Mouse (Mus musculus): ENCODE measurements around the gene Dync1h1. TPM values are rescaled to one million over a fixed set of nuclear protein-coding genes. Genes with fewer than 3 reads are reported as not detected.
A peak's percentile ranks its signal among the peaks of the same experiment; 100 is the strongest.

The Dync1h1 gene
- total RNA-seq (2014; fragmentation: Nextera tagmentation) (74.1 and 185 TPM in 2 replicates), total RNA-seq (2017) (56.6 and 70.5 TPM in 2 replicates)

DNA sequence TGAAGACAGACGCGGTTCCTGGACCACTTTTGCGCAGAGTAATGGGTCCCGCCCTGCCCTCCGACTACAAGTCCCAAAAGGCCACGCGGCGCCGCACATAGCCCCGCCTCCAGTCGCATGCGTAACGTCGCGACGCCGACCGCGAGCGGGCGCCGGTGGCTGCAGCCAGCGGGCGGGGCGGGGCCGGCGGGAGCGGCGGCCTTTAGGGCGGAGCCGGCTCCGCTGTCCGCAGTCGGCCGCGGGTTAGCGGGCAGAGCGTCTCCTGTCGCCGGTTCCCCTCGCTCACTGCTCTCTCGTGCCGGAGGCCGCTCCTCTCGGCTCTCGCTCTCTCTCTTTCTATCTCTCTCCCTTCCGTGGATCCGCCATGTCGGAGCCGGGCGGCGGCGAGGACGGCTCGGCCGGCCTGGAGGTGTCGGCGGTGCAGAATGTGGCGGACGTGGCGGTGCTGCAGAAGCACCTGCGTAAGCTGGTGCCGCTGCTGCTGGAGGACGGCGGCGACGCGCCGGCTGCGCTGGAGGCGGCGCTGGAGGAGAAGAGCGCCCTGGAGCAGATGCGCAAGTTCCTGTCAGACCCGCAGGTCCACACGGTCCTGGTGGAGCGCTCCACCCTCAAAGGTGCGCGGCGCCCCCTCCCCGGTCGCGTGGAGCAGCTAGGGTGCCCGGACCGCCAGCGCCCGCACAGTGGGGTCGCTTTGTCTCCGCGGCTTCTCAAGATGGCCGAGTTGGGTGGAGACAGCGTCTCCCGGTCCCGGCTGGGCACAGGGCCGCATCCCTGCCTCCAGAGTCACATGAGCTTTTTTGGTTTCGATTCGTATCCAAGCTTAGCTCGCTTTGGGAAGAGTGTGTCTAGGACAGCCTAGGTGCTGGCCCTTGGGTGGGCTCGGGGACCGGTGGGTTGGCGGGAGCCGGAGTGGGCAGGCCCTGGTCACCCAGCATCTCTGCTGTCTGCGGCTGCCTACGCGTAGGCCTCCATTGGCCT lies at the start of gene Dync1h1:
Gene Dync1h1 (plus strand): TSS at position 212 of the 978 bp plus-strand sequence.
- peak; percentile 87 for ATAC-seq (replicated peaks; ENCODE audit: low FRiP score, low TSS enrichment, poor library complexity, severe bottlenecking)

DNA sequence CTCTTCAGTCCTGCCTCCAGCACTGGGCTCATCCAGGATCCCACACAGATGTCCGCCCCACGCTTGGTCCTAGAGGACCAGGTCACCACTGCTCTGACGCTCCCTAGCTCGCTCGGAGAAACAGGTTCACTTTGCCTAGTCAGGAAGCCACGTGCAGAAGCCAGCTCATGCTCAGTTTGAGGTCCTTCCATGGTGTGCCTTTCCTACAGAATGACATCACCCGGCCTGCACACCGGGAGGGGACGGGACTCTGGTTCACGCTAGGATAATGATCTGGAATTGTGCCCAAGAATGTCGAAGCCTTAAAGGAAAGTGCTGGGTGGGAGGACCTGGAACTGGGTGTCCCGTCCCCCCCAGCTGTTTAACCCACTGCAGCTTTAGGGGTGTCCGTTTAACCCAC lies 49.1 kb upstream of the Dync1h1 start:
- no peak for ATAC-seq (replicated peaks; ENCODE audit: low FRiP score, low TSS enrichment, poor library complexity, severe bottlenecking)

DNA sequence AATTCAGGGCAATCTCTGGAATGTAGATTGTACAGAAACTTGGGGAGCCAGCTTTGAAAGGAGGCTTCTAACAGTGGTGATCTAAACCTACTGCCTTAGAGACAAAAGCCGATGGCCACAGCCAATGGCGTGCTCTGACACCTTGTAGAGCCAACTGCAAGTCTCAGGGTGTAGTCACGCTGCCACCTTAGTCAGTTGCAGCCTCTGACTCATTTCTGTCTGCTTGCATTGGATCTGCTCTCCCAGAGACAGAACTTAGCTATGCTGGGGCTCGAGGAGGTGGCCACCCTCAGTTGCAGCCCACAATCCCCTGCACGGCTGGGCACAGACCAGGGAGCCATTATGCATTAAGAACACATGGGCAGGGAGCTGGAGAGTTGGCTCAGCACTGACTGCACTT lies 47.9 kb upstream of the Dync1h1 start:
- no peak for ATAC-seq (replicated peaks; ENCODE audit: low FRiP score, low TSS enrichment, poor library complexity, severe bottlenecking)

DNA sequence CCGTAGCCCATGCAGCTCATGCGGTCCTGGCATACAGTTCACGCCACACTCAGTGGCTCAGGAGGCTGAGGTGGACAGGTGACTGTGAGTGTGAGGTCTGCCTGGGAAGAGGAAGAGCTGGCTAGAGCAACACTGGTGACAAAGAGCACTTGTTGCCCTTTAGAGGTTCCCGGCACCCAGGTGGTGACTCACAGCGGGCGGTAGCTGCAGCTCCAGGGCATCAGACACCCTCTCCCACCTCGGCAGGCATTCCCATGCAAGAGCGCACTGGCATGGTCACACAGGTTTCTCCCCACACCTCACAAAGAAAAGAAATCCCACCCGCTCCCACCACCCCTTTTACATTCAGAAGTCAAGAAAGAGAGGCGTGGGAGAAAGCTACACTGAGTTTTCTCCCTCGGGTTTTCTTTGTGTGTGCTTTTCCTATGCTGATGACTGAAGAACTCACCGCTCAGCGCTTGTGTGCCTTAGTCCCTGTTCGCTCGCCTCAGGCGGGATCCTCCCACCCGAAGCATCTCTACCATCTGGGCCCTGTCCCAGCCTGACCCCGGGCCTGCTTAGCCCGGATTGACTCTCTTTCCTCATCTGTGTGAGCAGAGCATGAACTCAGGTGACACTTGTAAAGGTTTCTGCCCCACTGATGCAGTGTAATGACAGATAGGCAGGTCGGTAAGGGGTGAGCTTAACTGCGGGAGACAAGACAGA lies 45.6 kb upstream of the Dync1h1 start:
- no peak for ATAC-seq (replicated peaks; ENCODE audit: low FRiP score, low TSS enrichment, poor library complexity, severe bottlenecking)

DNA sequence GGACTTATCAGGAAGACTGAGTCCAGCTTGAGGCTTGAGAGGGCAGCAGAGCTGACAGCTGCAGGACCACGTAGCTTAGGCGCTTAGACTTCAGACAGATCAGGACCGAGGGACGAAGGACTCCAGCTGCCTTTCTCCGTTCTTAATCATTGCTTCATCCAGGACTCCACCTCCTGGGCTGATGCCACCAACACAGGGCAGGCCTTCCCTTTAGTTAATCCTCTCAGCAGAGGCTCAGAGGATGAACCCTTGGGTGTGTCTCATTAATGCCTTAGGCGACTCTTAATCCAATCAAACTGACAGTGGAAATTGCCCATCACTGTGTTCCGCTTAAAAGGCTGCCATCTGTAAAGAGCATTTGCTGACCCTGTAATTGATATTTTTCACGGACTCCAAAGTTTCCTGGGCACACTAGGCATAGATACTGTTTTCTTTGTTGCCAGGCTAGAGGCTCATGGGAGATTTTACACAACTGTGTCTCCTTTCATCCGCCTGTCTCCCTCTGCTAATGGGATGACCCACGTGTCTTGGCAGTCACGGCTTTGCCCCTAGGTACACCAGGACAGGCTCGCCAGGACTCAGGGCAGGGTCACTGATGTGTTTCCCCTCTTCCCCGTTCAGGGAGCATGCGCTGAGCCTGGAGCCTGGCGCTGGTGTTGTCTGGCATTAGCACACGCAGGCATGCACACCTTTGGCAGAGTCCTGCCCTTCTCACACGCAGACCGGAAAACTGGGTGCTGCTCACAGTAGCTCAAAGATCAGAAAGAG lies 44.2 kb upstream of the Dync1h1 start:
- ATAC-seq (replicated peaks; ENCODE audit: low FRiP score, low TSS enrichment, poor library complexity, severe bottlenecking) = no peak

DNA sequence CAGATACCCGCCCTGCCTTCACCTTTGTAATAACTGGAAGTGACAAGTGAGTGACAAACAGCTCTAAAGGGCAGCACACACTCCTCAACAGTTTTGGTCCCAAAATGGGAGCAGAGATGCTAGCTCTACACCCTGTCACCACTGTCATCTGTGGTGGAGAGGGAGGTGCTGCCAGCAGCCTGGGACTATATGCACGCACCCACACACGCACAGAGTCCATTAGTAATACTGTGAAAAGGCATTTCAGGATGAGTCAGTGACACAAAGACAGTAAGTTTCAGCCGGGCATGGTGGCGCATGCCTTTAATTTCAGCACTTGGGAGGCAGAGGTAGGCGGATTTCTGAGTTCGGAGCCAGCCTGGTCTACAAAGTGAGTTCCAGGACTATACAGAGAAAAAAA lies 43.1 kb upstream of the Dync1h1 start:
- ATAC-seq (replicated peaks; ENCODE audit: low FRiP score, low TSS enrichment, poor library complexity, severe bottlenecking) = no peak

DNA sequence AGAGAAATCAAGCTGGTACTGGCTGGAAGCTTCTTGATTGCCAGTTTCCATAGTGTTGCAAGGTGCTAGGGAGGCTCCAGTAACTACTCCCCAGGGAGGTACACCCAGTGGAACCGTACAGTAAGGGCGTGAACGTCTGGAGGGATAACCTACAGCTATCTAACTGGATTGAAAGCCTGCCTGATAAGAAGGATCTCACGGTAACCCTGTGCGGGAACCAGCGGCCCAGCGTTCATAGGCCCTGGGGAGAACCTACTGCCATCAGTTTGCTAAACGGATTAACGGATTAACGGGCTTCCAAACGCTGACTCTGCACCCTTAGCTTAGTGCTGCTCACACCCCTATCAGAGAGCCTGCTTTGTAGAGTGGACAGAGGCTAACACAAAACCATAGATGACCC lies 37.9 kb upstream of the Dync1h1 start:
- no peak for ATAC-seq (replicated peaks; ENCODE audit: low FRiP score, low TSS enrichment, poor library complexity, severe bottlenecking)

DNA sequence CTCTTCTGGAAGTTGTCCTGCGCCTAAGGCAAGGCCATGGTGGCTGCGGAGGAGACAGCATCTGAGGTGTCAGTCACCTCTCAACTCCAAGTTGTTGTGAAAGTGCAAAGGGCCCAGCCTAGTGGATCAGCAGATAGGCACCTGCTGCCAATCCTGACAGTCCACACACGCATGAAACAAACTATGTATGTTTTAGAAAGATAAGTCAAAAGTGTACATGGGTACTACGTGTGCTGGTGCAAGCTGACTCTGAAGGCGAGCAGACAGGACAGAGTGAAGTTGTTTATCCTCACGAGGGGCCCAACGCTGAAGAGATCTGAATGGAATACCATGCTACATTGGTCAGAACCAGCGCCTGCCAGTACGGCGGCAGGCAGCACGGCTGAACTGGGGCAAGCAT lies 36.4 kb upstream of the Dync1h1 start:
- ATAC-seq (replicated peaks; ENCODE audit: low FRiP score, low TSS enrichment, poor library complexity, severe bottlenecking) = no peak

DNA sequence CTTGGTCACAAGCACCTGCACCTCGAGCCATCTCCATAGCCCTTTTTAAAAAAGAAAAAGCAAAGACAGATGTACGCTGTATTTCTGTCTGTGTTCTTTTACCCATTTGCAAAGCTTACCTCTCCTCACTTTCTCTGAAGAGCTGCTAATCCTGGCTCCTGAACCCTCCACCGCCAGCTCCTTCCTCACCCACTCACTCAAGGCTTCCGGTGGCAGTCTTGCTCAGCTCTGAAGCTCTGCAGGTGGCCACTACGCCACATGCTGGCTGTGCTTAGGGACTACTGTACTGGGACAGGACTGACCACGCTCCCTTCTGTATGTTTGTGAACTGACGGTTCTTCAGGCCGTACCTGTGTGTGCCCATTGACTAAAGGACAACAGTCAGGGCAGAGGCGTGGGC lies 34.9 kb upstream of the Dync1h1 start:
- no peak for ATAC-seq (replicated peaks; ENCODE audit: low FRiP score, low TSS enrichment, poor library complexity, severe bottlenecking)

DNA sequence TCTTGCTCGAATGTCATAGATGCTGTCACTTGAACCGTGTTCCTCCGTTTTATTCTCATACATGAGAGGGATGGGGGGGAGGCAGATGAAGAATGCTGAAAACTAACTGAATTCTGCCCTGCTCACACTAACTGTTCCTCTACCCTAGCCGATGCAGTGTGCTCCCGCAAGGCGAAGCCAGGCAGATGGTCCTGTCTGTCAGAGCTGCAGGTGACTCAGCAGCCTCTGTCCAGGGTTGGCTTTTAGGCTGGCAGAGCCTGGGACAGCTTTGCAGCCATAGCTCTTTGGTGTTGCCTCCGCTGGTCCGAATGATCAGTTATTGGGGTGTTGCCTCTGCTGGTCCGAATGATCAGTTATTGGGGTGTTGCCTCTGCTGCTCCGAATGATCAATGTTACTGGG lies 30.2 kb upstream of the Dync1h1 start:
- ATAC-seq (replicated peaks; ENCODE audit: low FRiP score, low TSS enrichment, poor library complexity, severe bottlenecking) = no peak

DNA sequence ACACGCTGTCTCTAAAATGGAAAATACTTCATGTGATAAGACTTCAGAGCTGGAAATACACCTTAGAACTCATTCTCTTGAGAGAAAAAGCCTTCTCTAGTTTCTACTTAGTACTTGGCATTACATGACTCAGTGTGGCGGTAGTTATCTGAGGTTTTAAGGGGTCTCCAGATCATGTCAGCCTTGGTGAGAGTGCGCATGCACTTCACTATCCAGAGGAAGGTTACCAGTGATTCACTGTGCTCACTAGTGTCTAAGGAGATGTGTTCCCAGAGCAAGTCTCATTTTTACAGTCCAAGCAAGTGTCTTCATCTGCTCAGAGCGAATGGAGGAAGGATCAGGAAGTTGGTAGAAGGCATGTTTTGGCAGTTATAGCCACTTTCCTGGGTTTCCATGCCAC lies 28.9 kb upstream of the Dync1h1 start:
- no peak for ATAC-seq (replicated peaks; ENCODE audit: low FRiP score, low TSS enrichment, poor library complexity, severe bottlenecking)

DNA sequence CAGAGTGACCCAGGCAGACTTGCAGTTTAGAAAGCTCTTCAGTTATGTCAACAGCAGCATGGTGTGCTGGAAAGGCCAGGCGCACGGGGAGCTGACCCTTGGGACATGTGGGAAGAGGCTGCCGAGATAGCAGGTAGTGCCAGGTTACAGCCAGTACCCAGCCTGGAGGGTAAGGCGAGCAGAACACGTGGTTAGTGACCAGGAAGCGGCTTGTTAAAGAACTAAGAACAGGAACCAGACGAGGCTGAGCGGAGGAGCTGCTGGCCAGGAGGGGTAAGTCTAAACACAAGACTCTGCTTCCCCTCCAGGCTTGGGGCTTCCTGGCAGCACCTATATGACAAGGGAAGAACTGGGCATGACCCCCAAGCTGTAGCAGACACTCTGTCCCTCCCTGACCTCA lies 27.6 kb upstream of the Dync1h1 start:
- ATAC-seq (replicated peaks; ENCODE audit: low FRiP score, low TSS enrichment, poor library complexity, severe bottlenecking) = no peak

DNA sequence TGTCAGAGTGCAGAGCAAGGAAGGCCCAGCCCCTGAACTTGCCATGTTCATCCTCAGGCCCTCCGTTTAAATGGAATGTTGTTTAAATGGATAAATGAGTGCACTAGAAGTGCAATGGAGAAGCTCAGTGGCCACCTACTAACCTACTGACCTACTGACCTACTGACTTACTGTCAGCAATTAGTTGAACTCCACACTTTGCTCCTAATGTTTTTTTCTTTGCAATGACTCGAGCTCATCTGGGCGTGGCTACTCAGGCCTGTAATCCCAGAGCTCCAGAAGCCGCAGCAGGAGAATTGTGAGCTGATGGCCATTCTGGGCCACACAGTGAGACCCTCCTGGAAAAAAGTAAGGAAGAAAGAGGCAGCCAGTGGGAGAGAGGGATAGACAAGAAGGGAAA lies 25.3 kb upstream of the Dync1h1 start:
- ATAC-seq (replicated peaks; ENCODE audit: low FRiP score, low TSS enrichment, poor library complexity, severe bottlenecking) = no peak

DNA sequence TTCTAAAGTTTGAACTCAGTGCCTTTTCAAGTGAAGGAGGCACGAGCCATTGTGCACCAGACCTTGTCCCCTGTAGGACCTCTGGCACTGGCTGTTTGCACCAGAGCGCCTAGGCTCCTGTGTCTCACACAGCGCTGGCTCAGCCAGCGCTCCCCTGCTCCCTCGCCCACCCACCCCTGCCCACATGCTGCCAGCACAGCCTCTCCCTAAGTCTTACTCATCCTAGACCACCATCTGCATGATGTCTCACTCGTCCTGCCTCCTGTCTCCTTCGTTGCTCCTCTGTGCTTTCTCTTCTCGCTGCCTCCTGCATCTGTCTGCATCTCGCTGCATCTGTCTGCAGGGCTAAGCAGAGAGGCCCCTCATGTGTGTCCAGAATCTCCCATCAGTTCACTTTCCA lies 22.9 kb upstream of the Dync1h1 start:
- no peak for ATAC-seq (replicated peaks; ENCODE audit: low FRiP score, low TSS enrichment, poor library complexity, severe bottlenecking)

DNA sequence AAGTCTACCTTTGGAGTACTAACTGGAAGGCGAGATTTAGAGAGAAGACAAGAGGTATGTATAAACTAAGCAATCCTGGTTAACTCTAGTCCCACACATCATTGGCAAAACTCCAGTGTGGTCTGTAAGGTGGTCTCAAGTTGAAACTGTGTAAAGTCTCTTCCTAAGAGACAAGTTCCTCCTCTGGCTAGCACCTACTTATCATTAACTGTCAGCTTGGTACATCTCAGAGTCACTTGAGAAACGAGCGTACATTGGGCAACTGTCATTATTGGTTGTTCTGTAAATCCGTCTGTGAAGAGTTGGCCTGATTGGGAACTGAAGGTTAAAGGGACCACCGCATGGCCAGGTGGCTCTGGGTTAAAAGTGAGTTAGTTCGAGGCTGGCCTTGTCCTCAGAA lies 12.6 kb upstream of the Dync1h1 start:
- ATAC-seq (replicated peaks; ENCODE audit: low FRiP score, low TSS enrichment, poor library complexity, severe bottlenecking) = no peak

DNA sequence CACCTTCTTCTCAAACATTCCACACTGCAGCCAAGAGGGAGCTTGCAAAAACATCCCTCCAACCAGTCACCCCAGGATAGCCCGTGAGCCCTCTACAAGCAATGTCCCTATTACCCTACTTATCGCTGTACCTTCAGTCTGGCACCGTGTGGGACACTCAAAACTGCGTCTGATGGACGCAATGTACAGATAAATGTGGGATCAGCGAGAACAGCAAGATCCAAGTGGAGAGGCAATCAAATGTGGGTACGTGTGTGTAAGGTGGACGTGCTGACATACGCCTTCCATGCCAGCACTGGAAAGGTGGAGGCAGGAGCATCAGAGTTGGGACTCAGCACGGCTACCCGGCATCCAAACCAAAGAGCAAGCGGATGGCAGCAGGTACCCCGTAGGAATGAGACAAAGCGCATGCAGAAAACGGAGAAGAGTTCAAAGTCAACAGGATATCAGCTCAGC lies 10.4 kb upstream of the Dync1h1 start:
- ATAC-seq (replicated peaks; ENCODE audit: low FRiP score, low TSS enrichment, poor library complexity, severe bottlenecking) = peak; percentile 25

DNA sequence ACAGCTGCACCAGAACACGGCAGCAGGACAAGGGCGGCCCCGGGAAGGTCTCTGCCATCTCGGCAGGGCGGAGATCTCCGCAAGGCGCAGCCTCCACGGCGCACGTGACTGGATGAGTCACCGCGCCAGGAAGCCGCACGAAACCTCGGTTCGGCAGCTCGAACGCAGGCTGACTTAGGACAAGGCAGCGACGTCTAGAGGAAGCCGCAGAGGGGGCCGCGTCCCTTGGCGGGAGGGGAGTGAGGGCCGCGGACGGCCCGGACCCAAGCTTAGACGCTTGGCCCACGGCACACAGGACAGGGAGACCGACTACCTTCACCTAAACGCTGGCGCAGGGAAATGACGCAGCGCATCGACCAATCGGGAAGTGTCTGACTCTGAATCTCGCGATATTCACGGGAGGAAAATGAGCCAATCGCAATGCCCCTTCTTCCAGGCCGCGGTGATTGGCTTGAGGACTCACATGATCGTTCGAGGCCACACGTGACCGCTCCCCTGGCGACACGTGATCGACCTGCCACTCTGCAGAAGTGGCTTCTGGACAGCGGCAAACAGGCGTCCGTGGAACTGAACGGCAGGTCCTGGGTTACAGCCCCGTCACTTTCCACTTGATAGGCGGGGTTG lies 9.9 kb upstream of the Dync1h1 start:
- peak; percentile 90 for ATAC-seq (replicated peaks; ENCODE audit: low FRiP score, low TSS enrichment, poor library complexity, severe bottlenecking)

DNA sequence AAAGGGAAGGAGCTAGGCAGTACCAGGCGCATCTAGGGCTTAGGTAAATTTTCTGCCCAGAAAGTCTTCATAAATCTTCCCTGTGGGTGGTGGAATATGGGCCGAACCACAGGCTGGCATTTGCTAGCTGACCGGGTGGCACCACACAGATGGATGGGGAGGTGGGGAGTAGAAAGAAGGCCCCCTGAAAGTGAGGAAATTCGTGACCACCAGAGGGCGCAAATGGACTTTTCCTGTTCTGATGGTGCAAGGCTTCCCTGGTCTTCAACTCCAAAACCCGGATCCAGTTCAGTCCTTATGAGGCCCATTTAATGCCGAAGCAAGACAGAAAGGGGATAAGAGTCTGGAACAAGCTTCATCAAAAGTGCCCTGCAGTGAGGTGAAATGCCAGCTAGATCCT lies 2.7 kb upstream of the Dync1h1 start:
- no peak; the same call in 1 of the 2 replicates for ATAC-seq (replicated peaks; ENCODE audit: low FRiP score, low TSS enrichment, poor library complexity, severe bottlenecking)

DNA sequence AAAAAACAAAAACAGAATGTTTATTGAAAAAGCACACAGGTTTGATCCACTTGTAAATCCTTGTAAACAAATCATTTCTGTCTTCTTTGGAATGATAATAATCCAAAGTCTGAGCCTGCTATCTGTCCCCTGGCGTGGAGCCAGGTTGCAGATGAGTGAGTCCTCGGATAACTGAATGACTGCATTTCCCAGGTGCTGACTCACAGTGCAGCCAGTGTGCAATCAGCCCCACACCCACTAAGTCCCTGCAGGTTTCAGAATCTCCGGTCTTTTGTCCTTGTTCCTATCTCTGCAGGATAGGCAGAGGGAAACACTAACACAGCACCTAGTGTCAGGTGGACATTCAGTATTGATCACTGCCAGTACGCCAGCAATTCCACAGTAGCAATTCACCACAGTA lies 1.5 kb upstream of the Dync1h1 start:
- no peak for ATAC-seq (replicated peaks; ENCODE audit: low FRiP score, low TSS enrichment, poor library complexity, severe bottlenecking)

All from megakaryocyte-erythroid progenitor cell, adult 5-6 weeks (primary cell).